Mouse (Mus musculus) lung, embryonic 16.5 days (tissue): Measurements from ENCODE around the gene Map10. TPM values are rescaled to one million over a fixed set of nuclear protein-coding genes. Genes with fewer than 3 reads are reported as not detected.

ENCODE experiments used
- ATAC-seq: fragments of 200-750 bp; cut with Nextera tagmentation; 2 replicates; pipeline ENCODE4 v1.8.0; 2017; ENCODE audit warnings: low read depth, mild to moderate bottlenecking, moderate library complexity
- H3K27ac ChIP-seq: fragments of 300-500 bp; sonication (generic); 2 replicates; pipeline ENCODE4 v1.5.1; 2014; ENCODE audit warnings: mild to moderate bottlenecking, control low read depth, low read length
- H3K27me3 ChIP-seq: fragments of 300-500 bp; sonication (generic); 2 replicates; pipeline ENCODE4 v1.6.1; 2014; ENCODE audit warnings: low read depth, low read length, mixed read lengths; ENCODE audit not compliant: control insufficient read depth, insufficient read depth
- H3K36me3 ChIP-seq: fragments of 300-500 bp; sonication (generic); 2 replicates; pipeline ENCODE4 v1.6.1; 2014; ENCODE audit warnings: low read length; ENCODE audit not compliant: control insufficient read depth, insufficient read depth
- H3K4me1 ChIP-seq: fragments of 300-500 bp; sonication (generic); replicated peaks from 2 replicates; pipeline ENCODE4 v1.6.1; 2014; ENCODE audit warnings: low read length, mixed read lengths; ENCODE audit not compliant: control insufficient read depth, insufficient read depth
- H3K4me2 ChIP-seq: fragments of 300-500 bp; sonication (generic); 2 replicates; pipeline ENCODE4 v1.6.1; 2014; ENCODE audit warnings: low read depth, low read length, control low read depth
- H3K4me3 ChIP-seq: fragments of 300-500 bp; sonication (generic); 2 replicates; pipeline ENCODE4 v1.5.1; 2014; ENCODE audit warnings: mild to moderate bottlenecking, low read length, control low read depth
- H3K9ac ChIP-seq: fragments of 300-500 bp; sonication (generic); 2 replicates; pipeline ENCODE4 v1.6.1; 2014; ENCODE audit warnings: low read length, control low read depth
- H3K9me3 ChIP-seq: fragments of 300-500 bp; sonication (generic); 2 replicates; pipeline ENCODE4 v1.6.1; 2016; ENCODE audit warnings: low read length; ENCODE audit not compliant: control insufficient read depth
- WGBS: fragments of 180-500 bp; shearing (Covaris S2); extraction: QIAGEN DNeasy Blood & Tissue Kit; methylation state at CpG from one replicate; pipeline ENCODE4 v1.1.7; 2014; 5-methylcytosine and 5-hydroxymethylcytosine counted together
- polyA plus RNA-seq: library from polyadenylated mRNA; unstranded; fragments of >200 nt; fragmentation: Nextera tagmentation; extraction: Ambion mirVana; gene quantifications from 2 replicates; pipeline ENCODE4 v1.2.1, GENCODE M21; 2015

The Map10 gene
- polyA plus RNA-seq, 1 experiment from 2014 or later, result 6.8 TPM

DNA sequence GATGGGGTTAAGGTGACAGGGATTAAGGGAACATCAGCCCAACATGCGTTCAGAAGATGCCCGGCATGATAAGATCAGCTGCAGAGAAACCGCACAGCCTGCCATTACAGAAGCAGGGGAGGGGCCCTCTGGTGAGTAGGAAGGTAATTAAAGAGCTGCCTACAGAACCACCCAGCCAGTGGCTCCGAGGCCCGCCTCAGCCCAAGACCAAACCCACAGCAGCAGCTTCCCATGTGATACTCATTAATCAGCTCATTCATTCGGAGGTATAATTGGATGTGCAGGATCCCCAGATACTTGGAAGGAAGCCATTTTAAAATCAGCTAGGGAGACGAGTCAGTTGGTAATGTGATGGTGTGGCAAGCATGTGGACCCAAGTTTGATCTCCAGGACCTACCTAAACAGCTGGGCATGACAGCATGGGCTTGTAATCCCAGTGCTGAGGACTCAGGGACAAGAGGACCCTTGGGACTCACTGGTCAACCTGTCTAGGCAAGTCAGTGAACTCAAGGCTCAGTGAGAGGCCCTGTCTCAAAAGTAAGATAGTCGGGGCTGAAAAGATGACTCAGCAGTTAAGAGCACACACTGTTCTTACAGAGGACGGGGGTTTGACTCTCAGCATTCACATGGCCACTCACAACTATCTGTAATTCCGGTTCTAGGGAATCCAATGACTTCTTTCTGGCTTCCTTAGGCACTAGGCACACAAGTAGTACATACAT, 23.7 kb upstream of the Map10 start:
- ATAC-seq, result no peak
- H3K4me2 ChIP-seq, result no peak overlapping the region
- no peaks in the 10 kb centered on the region for H3K9me3 ChIP-seq
- 56% methylated on average over 10 of the region's 10 CpGs for WGBS
- no peak overlapping the region for H3K27ac ChIP-seq
- no peak overlapping the region for H3K4me3 ChIP-seq
- peaks cover 9% of the 10 kb centered on the region for H3K4me1 ChIP-seq
- H3K36me3 ChIP-seq, result no peaks in the 10 kb centered on the region
- H3K27me3 ChIP-seq, result no peaks in the 10 kb centered on the region
- H3K9ac ChIP-seq, result no peak overlapping the region

DNA sequence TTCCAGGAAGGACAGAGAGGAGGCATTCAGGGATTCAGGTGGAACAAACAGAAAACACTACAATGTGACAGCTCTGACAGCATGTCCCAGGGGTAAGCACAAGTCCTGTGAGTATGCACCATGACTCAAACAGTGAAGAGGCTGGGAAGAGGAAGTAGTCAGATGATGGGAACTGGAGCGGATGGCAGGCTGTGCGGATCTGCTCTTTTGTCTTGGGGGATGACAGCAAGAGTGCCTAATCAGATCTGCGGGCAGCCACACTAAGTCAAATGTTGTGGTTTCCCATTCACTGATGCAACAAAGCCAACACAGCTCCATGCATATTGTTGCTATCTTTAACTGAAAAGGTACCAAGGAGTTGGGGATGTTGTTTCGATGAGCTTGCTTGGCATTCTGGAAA, 20.2 kb upstream of the Map10 start:
- Histone ChIP-seq H3K36me3 (no peaks in the 10 kb centered on the region), H3K4me1 (no peaks in the 10 kb centered on the region), H3K4me3 (no peak overlapping the region), H3K9me3 (no peaks in the 10 kb centered on the region), H3K27ac (no peak overlapping the region), H3K9ac (no peak overlapping the region), H3K4me2 (no peak overlapping the region), H3K27me3 (no peaks in the 10 kb centered on the region)
- ATAC-seq, result no peak
- 68% methylated on average over 4 of the region's 4 CpGs for WGBS

GRCm38 (mm10) chr8:125654821-125655220, 14.8 kb upstream of the Map10 start:
- no peak overlapping the region for H3K4me2 ChIP-seq
- H3K27ac ChIP-seq, result no peak overlapping the region
- H3K4me1 ChIP-seq, result no peaks in the 10 kb centered on the region
- H3K9ac ChIP-seq, result no peak overlapping the region
- H3K9me3 ChIP-seq, result no peaks in the 10 kb centered on the region
- H3K4me3 ChIP-seq, result no peak overlapping the region
- ATAC-seq, result no peak
- H3K36me3 ChIP-seq, result no peaks in the 10 kb centered on the region
- 79% methylated on average over 2 of the region's 2 CpGs for WGBS
- no peaks in the 10 kb centered on the region for H3K27me3 ChIP-seq

- Histone ChIP-seq H3K9ac (no peak overlapping the region), H3K36me3 (no peaks in the 10 kb centered on the region), H3K4me3 (no peak overlapping the region), H3K27me3 (no peaks in the 10 kb centered on the region), H3K9me3 (no peaks in the 10 kb centered on the region), H3K4me1 (no peaks in the 10 kb centered on the region), H3K27ac (no peak overlapping the region), H3K4me2 (no peak overlapping the region)
- ATAC-seq, result no peak
- 78% methylated on average over 5 of the region's 5 CpGs for WGBS
These were observed 11.1 kb upstream of the Map10 start for GRCm38 (mm10) chr8:125658508-125658907.

DNA sequence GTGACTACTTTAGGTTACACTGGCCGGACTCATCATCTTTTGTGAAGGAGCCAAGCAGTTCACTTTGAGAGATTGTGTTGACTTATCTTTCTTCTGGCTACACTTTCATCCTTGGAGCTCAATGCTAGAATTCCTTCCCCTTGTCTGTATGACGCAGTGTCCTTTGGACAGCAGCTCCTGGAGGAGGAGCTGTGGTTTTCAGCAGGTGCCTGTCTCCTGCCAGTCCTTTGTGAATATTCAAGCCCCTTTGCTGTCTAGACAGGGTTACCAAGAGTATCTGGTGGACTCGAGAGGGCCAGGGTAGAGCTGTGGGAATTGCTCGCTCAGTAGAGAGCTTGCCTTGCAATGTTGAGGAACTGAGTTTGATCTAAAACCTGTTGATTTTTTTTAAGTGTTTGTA, 10.7 kb upstream of the Map10 start:
- no peak overlapping the region for H3K4me3 ChIP-seq
- WGBS, result 74% methylated on average over 4 of the region's 4 CpGs

DNA sequence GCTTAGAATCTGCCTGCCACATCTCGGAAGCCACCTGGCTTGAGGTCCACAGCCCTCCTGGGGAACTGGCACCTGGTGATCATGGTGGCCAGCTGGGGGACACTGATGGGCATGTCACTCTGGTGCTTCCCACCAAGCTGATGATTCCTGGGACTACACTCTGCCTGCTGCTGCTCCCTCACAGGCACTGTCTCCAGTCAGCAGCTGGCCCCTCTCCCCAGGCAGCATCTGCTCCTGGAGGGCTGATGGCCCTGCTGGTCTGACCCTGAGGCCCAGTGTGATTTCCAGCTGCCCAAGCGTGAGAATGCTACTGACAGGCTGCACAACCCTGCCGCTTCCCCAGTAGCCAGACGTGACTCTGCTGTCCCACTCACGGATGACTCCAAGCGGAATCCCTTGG, 9.2 kb upstream of the Map10 start:
- Histone ChIP-seq H3K27ac (no peak overlapping the region), H3K36me3 (no peaks in the 10 kb centered on the region), H3K4me1 (no peaks in the 10 kb centered on the region; the same call in 1 of the 2 replicates), H3K9ac (no peak overlapping the region), H3K4me2 (no peak overlapping the region), H3K27me3 (no peaks in the 10 kb centered on the region), H3K4me3 (no peak overlapping the region), H3K9me3 (no peaks in the 10 kb centered on the region)
- ATAC-seq, result peak; percentile 43; the same call in 1 of the 2 replicates
- WGBS, result 65% methylated on average over 6 of the region's 6 CpGs

More for the DNA sequence above, 10.7 kb upstream of the Map10 start:
- Histone ChIP-seq H3K9ac (no peak overlapping the region), H3K4me1 (no peaks in the 10 kb centered on the region), H3K36me3 (no peaks in the 10 kb centered on the region), H3K9me3 (no peaks in the 10 kb centered on the region), H3K27me3 (no peaks in the 10 kb centered on the region), H3K4me2 (no peak overlapping the region), H3K27ac (no peak overlapping the region)
- ATAC-seq, result no peak

DNA sequence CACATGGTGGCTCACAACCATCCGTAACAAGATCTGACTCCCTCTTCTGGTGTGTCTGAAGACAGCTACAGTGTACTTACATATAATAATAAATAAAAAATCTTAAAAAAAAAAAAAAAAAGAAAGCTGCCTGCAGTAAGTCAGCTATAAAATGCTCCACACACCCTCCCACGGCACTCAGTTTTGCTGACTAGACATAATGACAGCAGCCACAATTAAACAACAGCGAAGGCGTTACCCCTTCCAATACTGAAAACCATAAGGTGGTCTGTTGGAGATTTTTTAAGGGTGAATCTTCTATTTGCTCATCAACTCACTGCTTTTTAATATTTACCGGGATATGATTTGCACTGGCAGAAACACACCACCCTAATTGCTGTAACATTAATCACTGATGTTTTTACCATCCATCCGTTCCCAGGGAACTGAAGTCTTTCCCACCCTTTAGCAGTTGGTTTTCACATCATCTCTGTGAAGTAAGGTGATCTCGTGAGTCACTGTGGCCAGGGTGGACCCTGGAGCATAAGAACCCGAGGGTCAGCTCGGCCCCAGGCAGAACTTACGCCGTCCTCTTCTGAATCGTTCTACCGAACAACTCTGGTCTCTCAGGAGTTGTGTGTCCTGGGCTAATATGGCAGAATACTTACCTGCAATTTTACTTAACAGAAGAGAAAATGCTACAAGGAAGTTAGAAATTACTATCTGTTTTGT, 7.5 kb upstream of the Map10 start:
- no peak overlapping the region for H3K27ac ChIP-seq
- H3K27me3 ChIP-seq, result no peaks in the 10 kb centered on the region
- H3K36me3 ChIP-seq, result no peaks in the 10 kb centered on the region
- H3K4me2 ChIP-seq, result no peak overlapping the region
- WGBS, result 89% methylated on average over 12 of the region's 13 CpGs
- no peaks in the 10 kb centered on the region for H3K9me3 ChIP-seq
- H3K9ac ChIP-seq, result no peak overlapping the region
- no peak overlapping the region for H3K4me3 ChIP-seq
- no peak for ATAC-seq
- H3K4me1 ChIP-seq, result peaks cover 17% of the 10 kb centered on the region

DNA sequence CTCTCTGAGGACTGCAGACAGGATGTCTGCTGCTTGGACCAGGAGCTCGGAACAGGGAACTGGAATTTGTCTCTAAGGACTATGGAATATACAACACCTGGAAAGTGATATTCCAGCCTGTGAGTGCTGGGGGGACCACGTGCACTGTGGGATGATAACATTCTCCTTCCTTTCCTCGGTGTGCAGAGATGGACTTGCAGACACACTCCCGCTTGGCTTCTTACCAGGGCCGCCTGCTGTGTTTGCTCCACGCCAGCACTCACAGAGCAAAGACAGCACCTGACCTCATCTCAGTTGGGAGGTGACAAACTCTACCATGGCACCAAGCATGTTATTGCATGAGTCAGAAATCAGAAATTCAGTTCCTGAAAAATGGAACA, 7.0 kb upstream of the Map10 start:
- no peaks in the 10 kb centered on the region for H3K27me3 ChIP-seq
- WGBS, result 65% methylated on average over 6 of the region's 6 CpGs
- no peaks in the 10 kb centered on the region for H3K36me3 ChIP-seq
- no peak overlapping the region for H3K4me2 ChIP-seq
- ATAC-seq, result no peak
- H3K9ac ChIP-seq, result no peak overlapping the region
- no peak overlapping the region for H3K27ac ChIP-seq
- no peak overlapping the region for H3K4me3 ChIP-seq
- H3K4me1 ChIP-seq, result peaks cover 18% of the 10 kb centered on the region
- H3K9me3 ChIP-seq, result no peaks in the 10 kb centered on the region

GRCm38 (mm10) chr8:125665183-125665875, 4.3 kb upstream of the Map10 start:
- no peak for ATAC-seq
- WGBS, result 57% methylated on average over 8 of the region's 8 CpGs
- 0 out of 2 replicates have a peak overlapping the region, but pooled peaks have one; percentile 31 for H3K27ac ChIP-seq
- H3K9ac ChIP-seq, result no peak overlapping the region; the same call in 1 of the 2 replicates
- no peak overlapping the region for H3K4me3 ChIP-seq
- H3K36me3 ChIP-seq, result peaks cover under 1% of the 10 kb centered on the region; the same call in 1 of the 2 replicates
- H3K9me3 ChIP-seq, result peaks cover 8% of the 10 kb centered on the region
- peaks cover 22% of the 10 kb centered on the region for H3K4me1 ChIP-seq
- no peaks in the 10 kb centered on the region for H3K27me3 ChIP-seq
- H3K4me2 ChIP-seq, result no peak overlapping the region
